Mouse (Mus musculus) thymus, adult 18-20 months (tissue): ENCODE results near the gene Ces2f.
"Not testable (repeated sequence)": the region's sequence is repeated elsewhere in the genome, so short reads cannot be mapped to it uniquely, and the experiment has no call there.

Experiments used
- DNase-seq, 2 experiments: peaks; one replicate each; pipeline ENCODE4 v3.0.0; 2022; ENCODE audit warnings: mixed read lengths in 2 of 2

Ces2f gene

DNA sequence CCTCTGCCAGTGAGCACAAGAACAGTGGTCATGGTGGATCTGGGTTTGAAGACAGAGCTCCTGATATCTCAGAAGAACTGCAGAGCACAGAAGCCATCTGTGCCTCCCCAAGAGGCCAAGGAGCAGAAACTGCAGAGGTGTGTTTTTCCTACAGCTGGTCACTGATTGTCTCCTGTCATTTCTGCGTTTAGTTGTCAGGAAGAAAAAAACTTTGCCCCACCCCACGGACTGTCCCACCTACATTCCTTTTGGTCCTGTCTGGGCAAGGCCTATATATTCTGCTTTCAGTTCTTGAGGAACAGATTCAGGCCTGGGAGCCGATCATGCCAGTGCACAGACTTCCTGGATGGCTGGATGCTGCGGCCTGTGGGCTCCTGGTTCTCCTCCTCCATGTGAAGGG is at the start of gene Ces2f:
Gene Ces2f (plus strand): TSS at position 301 of the 400 bp plus-strand sequence.
- no peak for DNase-seq

DNA sequence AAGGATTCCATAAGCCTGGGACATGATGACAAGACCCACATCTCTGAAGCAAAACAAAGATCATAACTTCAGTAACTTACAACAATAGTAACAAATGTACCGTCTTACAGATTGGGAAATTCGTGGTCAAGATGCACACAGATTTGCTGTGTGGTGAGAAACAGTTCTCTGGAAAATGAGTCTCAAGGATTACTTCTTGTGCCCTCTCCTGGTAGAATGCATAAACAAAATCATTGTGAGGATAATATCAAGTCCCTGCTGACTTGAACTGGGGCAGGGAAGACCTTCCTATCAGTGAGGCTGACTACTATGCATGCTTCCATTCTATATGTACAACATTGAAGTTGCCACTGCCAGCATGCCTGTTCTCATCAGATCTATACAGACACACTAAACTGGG is 45.4 kb upstream of the Ces2f start:
- DNase-seq: no peak

DNA sequence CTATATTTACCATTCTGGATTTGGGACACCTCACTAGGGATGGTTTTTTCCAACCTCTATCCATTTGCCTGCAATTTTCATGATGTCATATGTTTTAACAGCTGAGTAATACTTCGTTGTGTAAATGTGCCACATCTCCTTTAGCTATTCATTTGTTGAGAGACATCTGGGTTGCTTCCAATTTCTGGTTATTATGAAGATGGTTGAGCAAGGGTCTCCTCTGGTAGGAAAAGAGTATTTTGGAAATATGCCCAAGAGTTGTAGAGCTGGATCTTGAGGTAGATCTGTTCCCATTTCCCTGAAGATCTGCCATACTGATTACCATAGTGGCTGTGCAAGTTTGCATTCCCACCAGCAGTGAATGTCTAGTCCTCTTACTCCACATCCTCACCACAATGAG is 40.0 kb upstream of the Ces2f start:
- no peak for DNase-seq

DNA sequence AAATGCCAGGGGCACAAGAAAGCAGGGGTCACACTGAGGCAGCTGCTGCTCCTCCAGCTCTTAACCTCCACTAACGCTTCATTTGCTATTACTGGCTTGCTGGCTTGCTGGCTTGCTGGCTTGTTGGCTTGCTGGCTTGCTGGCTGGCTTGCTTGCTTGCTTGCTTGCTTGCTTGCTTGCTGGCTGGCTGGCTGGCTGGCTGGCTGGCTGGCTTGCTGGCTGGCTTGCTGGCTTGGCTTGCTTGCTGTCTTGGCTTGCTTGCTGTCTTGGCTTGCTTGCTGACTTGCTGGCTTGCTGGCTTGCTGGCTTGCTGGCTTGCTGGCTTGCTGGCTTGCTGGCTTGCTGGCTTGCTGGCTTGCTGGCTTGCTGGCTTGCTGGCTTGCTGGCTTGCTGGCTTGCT is 38.1 kb upstream of the Ces2f start:
- not testable (repeated sequence) for DNase-seq

DNA sequence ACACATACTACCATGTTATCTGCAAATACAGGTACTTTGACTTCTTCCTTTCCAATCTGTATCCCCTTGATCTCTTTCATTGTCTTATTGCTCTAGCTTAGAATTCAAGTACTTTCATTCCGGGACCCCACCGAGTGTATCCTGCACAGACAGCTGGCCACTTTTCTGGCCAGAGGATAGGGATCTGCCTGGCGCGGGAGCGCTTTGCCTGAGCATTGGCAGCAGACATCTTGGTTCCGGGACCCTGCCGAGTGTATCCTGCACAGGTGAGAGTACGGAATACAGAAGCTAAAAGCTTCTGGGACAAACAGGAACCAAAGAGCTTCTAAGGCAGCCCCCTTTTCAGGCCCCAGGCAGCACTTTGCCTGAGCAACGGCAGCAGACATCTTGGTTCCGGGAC is 37.5 kb upstream of the Ces2f start:
- DNase-seq: not testable (repeated sequence)

DNA sequence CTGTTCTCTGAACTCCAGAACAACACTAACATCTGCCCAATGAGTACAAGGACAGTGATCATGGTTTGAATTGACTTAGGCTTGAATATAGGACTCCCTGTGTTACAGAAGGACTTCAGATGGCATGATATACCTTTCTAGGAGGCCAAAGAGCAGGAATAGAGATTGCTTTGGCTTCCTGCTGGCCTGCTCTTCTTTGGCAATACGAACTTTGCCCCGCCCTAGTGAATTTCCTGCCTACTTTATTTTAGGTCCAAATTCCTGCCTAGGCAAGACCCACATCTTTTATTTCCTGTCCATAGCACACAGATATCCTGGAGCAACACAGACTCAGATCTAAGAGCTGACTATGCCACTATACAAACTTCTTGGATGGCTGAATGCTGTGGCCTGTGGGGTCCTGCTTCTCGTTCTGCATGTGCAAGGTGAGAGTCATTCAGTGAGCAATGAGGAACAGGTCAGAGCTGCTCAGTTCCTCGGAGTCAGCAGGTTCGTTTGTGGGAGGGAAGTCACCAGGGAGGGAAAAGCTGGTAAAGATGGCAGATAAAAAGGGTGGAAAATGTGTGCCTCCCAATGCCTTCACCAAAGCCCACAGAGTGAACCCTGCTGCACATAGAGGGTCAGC is 21.1 kb upstream of the Ces2f start, which contains the start of gene Ces2e:
Gene Ces2e (plus strand): TSS at position 289 of the 625 bp plus-strand sequence.
- no peak for DNase-seq

DNA sequence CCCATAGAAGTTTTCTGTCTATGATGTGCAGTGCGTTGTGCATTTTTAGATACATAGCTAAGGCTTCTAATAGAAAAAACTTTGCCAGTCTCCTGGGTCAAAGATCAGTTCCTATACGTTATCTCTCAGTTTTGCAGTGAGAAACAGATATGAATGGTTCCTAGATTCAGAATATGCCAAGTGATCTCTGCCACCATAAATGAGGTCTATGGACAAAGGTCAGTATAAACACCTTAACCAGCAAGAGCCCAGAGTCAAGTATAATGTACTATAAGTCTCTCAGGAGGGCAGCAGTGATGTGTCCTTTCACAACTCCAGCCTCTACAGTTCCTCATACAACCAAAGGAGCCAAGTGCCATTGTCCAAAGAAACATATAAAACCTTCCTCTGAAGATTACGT is 19.9 kb upstream of the Ces2f start:
- no peak for DNase-seq

DNA sequence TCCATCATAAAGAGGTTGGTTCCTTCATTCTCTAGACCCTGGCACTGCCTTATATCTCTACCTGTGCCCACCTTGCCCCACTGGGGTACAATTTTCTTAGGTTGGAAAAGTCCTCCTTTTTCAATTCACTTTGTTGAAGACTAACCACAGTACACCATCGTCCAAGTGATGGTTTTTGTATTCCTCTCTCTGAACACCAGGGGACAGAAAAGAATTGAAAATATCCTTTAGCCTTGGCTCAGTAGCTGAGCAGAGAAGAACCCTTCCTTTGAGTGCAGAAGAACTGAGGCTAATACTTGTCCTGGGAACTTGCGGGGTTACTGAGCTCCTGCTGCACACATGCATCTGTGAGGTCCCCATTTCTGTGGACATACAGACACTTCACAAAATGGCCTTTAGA is 2.5 kb upstream of the Ces2f start:
- no peak for DNase-seq

DNA sequence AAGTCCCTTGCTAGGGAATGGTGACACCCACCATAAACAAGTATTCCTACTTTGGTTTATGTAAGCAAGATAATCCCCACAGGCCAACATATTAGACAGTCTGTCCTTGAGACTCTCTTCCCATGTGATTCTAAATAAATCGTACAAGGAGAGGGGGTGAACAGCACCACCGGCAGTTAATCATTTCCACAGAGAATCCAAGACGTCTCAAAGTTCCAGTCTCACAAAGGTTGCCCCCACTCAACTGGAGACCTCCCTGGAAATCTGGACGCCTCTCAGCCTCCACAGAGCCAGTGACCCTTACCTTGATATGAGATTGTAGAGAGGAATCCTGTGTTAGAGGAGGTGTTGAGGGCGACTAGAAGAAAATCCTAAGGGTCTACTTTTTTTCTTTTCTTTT is 1.9 kb downstream of the Ces2f start:
- DNase-seq: no peak

DNA sequence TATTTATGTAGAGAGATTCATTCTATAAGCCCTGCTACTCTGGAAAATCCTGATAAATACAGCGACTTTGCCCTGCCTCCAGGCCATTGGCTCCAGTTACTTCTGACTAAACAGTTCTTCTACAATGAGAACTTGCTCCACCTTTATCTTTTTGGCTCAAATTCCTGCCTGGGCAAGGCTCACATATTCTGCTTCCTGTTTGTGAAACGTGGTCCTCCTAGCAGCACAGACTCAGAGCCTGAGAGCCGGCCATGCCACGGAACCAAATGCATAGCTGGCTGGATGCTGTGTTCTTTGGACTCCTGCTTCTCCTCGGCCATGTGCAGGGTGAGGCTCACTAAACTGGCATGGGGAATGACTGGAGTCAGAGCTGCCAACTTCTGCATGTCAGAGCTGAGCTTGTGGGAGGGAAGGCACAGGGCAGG is 14.4 kb downstream of the Ces2f start, which contains the start of gene Ces2g:
Gene Ces2g (plus strand): TSS at position 182 of the 425 bp plus-strand sequence.
- DNase-seq: no peak

DNA sequence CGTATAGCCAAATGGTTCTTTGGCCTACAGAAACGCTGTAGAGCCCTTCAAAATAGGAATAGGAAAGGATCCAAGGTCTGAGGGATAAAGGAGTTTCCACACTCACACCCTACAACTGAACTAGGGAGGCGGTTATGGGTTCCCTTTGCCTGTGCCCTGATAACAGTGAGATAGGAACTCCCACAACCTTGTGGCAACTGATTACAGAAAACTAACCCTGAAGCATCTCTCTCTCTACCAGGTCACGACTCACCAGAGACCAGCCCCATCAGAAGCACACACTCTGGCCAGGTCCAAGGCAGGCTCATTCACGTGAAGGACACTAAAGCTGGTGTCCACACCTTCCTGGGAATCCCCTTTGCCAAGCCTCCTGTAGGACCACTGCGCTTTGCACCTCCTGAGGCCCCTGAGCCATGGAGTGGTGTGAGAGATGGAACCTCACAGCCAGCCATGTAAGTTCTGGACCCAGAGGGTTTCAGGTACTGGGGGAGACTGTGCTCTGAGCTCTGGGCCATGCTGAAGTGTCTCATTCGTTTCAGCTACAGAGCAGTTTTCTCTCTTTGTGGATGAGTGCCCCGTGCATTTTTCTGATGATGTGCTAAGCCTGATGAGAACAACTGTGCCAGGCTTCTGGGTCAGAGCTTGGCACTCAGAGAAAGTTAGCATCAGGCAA is 15.2 kb downstream of the Ces2f start:
- no peak for DNase-seq

DNA sequence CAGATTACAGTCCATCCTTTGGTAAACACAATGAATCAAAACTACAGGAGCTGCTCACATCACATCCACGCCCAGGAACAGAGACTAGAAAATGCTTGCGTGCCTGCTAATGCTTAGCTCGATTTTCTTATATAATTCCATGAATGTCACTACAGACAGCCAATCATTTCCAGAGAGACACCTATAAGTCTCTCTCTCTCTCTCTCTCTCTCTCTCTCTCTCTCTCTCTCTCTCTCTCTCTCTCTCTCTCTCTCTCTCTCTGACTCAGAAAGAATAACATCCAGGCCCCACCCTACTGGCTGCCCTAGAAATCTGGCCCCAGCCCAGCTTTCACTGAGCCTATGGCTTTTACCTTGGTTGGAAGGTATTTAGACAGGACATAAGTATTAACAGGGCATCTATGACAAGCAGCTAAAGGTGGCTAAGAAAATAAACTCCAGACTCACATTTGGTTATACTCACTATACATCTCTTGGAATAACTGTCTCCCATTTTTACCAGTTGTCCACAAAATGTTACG is 16.3 kb downstream of the Ces2f start:
- no peak for DNase-seq

DNA sequence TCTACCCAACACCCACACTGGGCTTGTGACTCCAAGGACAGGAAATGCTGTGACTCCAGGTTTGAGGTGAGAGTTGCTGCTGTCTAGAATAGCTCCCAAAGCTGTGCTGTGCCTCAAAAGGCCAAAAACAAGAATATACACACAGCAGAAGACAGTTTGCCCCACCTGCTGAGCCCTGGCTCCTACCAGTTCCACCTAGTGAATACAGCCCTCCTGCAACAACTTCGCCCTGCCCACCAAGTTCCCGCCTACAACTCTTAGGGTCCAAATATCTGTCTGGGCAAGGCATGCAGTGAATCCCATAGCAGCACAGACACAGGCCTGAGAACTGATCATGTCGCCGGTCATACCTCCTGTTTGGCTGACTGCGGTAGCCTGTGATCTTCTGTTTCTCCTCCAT is 37.0 kb downstream of the Ces2f start:
- DNase-seq: no peak

DNA sequence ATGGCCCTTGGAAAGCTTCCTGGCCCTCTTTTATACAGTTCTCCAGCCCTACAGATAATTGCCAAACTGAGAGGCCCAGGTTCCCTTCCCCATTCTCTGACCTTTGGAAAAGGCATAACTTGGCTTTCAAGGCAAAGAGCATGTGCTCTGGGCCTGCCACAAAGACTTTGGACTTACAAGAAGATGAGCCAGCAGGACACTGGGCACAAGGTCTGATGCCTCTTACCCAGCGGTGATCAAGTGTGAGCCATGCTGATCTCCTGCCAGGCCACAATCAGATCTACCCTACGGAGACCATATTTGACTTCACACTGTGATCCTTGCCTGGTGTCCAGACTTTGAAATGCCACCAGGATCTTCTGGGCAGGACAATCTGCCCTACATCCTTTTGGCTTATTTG is 37.8 kb downstream of the Ces2f start:
- DNase-seq: no peak

DNA sequence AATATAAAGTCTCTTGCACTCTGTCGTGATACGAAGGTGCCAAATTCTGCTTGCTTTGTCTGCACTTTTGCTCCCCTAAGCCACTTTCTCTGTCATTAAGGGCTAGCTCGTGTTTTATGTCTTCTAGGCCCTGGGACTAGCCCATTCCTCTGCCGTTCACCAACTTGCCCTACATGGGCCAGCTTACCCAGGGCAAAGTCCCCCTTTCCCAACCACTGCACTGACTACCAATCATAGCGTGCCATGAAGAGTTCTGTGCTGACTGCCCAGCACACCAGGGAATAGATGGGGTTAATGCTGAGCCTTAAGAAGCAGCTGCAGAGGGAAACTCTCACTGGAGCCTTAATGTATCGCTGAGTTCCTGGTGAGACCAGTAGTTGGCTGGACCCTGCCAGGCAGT is 51.0 kb downstream of the Ces2f start:
- no peak for DNase-seq

DNA sequence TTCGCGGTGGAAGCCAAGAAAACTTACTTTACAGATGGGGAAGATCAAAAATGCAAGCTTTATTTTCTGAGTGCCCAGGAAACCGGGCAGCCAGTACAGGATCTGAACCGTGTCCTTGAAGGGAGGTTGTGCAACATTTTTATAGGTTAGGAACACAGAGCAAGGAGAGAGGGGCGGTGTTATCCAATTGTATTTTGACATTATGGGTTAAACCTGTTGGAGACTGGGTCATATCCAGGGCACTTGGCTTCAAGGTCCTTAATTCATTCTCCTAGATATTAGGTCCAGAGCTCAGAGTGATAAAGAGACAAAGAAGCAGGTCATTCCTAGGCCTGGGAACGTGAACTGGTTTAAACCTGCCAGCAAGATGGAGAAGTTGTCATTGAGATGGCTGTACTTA is 52.0 kb downstream of the Ces2f start:
- no peak for DNase-seq

DNA sequence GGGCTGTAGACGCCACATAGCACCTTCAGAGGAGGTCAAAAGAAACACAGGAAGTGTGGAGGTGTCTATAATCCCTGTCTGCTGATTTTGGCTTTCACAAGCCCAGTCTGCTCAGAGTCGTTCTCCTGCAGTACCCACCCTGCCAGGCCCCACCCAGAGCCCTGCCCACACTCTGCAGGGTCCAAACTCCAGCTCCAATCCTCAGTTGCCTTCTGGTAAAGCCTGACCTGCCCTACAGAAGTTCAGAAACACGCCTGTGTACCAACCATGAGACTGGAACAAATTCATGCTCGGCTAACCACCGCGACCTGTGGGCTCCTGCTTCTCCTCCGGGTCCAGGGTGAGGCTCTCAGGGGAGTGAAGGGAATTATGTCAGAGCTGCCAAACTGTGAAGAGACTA is 53.4 kb downstream of the Ces2f start, which contains the start of gene Ces2h:
Gene Ces2h (plus strand): TSS at position 268 of the 400 bp plus-strand sequence.
- DNase-seq: no peak
